Mouse (Mus musculus): ENCODE results near the gene Ccdc71.
A peak's percentile ranks its signal among the peaks of the same experiment; 100 is the strongest.

Gene Ccdc71

GRCm38 (mm10) chr9:108490559-108491285, 30.4 kb downstream of the Ccdc71 start, which contains the start of gene Usp19:
Gene Usp19, plus strand, starts transcription at chr9:108490602.
- peak; percentile 92 to 96 for DNase-seq

DNA sequence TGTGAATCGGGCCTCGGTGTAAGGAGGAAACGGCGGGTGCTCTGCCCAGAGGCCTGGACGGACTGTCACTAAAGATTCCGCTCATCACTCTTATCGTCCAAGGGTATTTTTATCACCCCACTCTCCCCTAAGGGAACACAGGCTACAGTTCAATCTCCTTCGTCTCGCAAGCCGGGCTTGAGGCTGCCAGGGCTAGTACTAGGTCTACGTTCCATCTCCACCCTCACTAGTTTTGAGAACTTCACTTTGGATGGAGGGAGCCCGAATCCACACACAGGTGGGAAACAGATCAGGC, 30.9 kb downstream of the Ccdc71 start:
- DNase-seq = no peak

DNA sequence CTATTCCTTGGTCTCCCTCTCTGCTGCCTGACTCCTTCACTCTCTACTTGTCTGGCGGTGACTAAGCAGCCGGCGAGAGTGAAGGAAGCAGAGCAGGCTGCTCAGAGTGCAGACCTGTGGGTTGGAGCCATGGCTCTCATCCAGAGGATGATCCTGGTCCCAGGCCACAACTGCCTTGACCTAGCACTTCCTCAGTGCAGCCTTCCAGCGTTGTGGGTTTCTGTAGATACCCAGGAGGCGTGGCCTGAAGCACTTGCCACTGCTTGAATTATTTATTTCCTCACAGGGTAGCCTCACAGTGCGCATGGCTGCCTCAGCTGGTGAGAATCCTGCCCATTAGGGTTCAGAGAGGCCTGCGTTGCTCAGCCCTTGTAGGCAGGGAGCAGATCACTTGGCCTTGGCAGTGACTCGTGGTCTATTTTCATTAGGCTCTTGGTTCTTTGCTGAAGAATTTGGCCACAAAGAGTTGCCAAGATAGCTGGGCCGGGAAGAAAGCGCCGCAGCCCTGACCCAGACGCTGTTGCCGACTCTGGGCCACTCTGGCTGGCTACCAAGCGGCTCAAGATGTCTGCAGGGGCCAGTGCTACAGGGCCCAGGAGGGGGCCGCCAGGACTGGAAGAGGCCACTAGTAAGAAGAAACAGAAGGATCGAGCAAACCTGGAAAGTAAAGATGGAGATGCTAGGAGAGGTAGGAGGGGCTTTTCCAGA, 31.9 kb downstream of the Ccdc71 start:
- peak in 1 of 2 experiments; percentile 8 for DNase-seq

DNA sequence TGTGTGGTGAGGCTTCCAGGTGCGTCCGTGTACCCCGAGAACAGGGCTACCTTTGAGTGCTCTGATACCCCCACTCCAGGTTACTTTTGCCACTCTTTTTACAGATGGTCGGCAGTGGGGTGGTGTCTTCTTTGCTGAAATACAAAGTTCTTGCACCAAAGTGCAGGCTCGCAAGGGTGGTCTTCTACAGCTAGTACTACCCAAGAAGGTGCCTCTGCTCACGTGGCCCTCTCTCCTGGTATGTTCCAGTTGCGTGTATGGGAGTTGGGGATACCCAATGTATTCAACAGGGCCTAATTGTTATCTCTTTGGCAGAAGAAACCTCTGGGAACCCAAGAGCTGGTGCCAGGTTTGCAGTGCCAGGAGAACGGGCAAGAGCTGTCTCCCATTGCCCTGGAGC, 32.9 kb downstream of the Ccdc71 start:
- DNase-seq = peak in 1 of 2 experiments; percentile 4

- no peak for DNase-seq
Observed at GRCm38 (mm10) chr9:108494146-108494825, 34.0 kb downstream of the Ccdc71 start.

GRCm38 (mm10) chr9:108494905-108495304, 34.6 kb downstream of the Ccdc71 start:
- DNase-seq = peak in 1 of 2 experiments; percentile 19

- DNase-seq = no peak
Observed at GRCm38 (mm10) chr9:108499231-108499630, 38.9 kb downstream of the Ccdc71 start.

GRCm38 (mm10) chr9:108499943-108500342, 39.6 kb downstream of the Ccdc71 start:
- DNase-seq = no peak

DNA sequence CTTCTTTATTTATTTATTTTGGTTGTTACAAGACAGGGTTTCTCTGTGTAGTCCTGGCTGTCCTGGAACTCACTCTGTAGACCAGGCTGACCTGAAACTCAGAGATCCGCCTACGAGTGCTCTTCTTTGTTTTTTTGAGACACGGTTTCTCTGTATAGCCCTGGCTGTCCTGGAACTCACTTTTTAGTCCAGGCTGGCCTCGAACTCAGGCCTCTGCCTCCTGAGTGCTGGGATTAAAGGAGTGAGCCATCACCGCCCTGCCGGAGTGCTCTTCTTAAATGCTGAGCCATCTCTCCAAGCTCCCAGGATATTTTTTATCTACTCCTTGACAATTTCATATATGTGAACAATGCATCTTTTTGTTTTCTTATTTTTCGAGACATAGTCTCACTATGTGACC, 46.6 kb downstream of the Ccdc71 start:
- peak in 1 of 2 experiments; percentile 5 for DNase-seq

DNA sequence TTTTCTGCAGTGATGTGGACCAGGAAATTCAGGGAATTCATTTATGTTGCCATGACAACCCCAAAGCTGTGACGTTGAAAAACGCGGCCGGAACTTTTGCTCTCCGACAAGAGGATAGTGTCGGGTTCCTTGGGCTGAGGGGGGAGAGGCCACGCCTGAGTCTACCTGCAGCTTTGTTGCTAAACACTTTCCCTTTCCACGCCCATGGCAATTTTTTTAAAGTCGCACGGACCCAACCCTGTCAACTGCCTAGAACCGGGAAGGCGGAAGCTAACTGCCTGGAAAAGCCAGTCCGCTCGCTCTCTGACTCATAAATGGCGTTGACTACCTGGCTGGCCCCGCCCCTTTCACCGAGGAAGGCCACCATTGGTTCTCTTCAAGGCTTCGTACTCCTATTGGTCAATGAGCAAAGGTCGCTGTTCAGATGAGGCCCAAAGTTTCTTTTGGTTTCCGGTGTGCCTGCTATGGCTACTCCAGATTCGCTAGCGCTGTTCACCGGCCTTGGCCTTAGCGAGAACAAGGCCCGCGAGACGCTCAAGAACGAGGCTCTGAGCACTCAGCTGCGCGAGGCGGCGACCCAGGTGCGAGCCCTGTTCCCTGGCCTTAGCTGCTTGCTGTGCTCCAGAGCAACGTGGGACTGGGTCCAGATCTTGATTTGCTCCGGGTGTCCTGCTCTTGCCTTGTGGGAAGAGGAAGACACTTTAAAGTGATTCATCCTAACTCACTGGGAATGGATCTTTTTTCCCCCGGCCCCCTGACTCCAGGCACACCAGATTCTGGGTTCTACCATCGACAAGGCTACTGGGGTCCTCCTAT, 47.5 kb downstream of the Ccdc71 start, which contains the start of gene Qars:
Gene Qars (plus strand): TSS at position 88 of the 816 bp plus-strand sequence.
- DNase-seq = peak; percentile 91 to 94

- DNase-seq = no peak
Observed at GRCm38 (mm10) chr9:108508776-108509175, 48.4 kb downstream of the Ccdc71 start.

Measured in thymus, postnatal 36 days (tissue).